Mouse (Mus musculus): ENCODE measurements around the gene Cdc14a. TPM values are rescaled to one million over a fixed set of nuclear protein-coding genes. Genes with fewer than 3 reads are reported as not detected.

Cdc14a gene
- total and polyA plus RNA-seq, 2 experiments from 2014 or later, result 3.1 to 4.1 TPM

GRCm38 (mm10) chr3:116319696-116320095, 104.1 kb downstream of the Cdc14a start:
- H3K9me3 ChIP-seq (ENCODE audit: low read length), result no peaks in the 10 kb centered on the region
- H3K4me2 ChIP-seq (ENCODE audit: low read depth), result no peak overlapping the region
- no peaks in the 10 kb centered on the region for H3K4me1 ChIP-seq (ENCODE audit: insufficient read depth)
- DNase-seq (no peak), ATAC-seq (no peak)
- WGBS, result 93% methylated on average over 5 of the region's 5 CpGs
- no peaks in the 10 kb centered on the region for H3K36me3 ChIP-seq (ENCODE audit: insufficient read depth)
- H3K4me3 ChIP-seq (ENCODE audit: low read depth, low read length), result no peak overlapping the region
- no peaks in the 10 kb centered on the region for H3K27me3 ChIP-seq (ENCODE audit: insufficient read depth, low read length)
- no peak overlapping the region for H3K27ac ChIP-seq (ENCODE audit: low read depth, low read length)
- TF ChIP-seq CTCF (IDR thresholded peaks at IDR 0.05; ENCODE audit: low read depth), result no peak
- H3K9ac ChIP-seq, result no peak overlapping the region

- 39% methylated on average over 4 of the region's 4 CpGs for WGBS
- H3K4me1 ChIP-seq (ENCODE audit: insufficient read depth), result no peaks in the 10 kb centered on the region
- no peaks in the 10 kb centered on the region for H3K27me3 ChIP-seq (ENCODE audit: insufficient read depth, low read length)
- ATAC-seq (no peak), DNase-seq (no peak)
- TF ChIP-seq CTCF (IDR thresholded peaks at IDR 0.05; ENCODE audit: low read depth), result no peak
- H3K4me3 ChIP-seq (ENCODE audit: low read depth, low read length), result no peak overlapping the region
- no peaks in the 10 kb centered on the region for H3K9me3 ChIP-seq (ENCODE audit: low read length)
- H3K4me2 ChIP-seq (ENCODE audit: low read depth), result no peak overlapping the region
- H3K9ac ChIP-seq, result no peak overlapping the region
- no peaks in the 10 kb centered on the region for H3K36me3 ChIP-seq (ENCODE audit: insufficient read depth)
- no peak overlapping the region for H3K27ac ChIP-seq (ENCODE audit: low read depth, low read length)
Measured at GRCm38 (mm10) chr3:116311838-116312237, 112.0 kb downstream of the Cdc14a start.

- Histone ChIP-seq H3K4me3 (ENCODE audit: low read depth, low read length) (no peak overlapping the region), H3K36me3 (ENCODE audit: insufficient read depth) (no peaks in the 10 kb centered on the region), H3K9me3 (ENCODE audit: low read length) (no peaks in the 10 kb centered on the region), H3K4me1 (ENCODE audit: insufficient read depth) (no peaks in the 10 kb centered on the region), H3K4me2 (ENCODE audit: low read depth) (no peak overlapping the region), H3K27me3 (ENCODE audit: insufficient read depth, low read length) (no peaks in the 10 kb centered on the region), H3K9ac (no peak overlapping the region), H3K27ac (ENCODE audit: low read depth, low read length) (no peak overlapping the region)
- DNase-seq (no peak), ATAC-seq (no peak)
- TF ChIP-seq CTCF (IDR thresholded peaks at IDR 0.05; ENCODE audit: low read depth), result no peak
- WGBS, result 96% methylated on average over 2 of the region's 2 CpGs
Measured at GRCm38 (mm10) chr3:116311173-116311572, 112.7 kb downstream of the Cdc14a start.

- no peak for TF ChIP-seq CTCF (IDR thresholded peaks at IDR 0.05; ENCODE audit: low read depth)
- WGBS, result 95% methylated on average over 4 of the region's 4 CpGs
- Histone ChIP-seq H3K4me3 (ENCODE audit: low read depth, low read length) (no peak overlapping the region), H3K9me3 (ENCODE audit: low read length) (no peaks in the 10 kb centered on the region), H3K27me3 (ENCODE audit: insufficient read depth, low read length) (no peaks in the 10 kb centered on the region), H3K4me2 (ENCODE audit: low read depth) (no peak overlapping the region), H3K27ac (ENCODE audit: low read depth, low read length) (peak overlapping the region; percentile 66), H3K9ac (no peak overlapping the region), H3K4me1 (ENCODE audit: insufficient read depth) (no peaks in the 10 kb centered on the region), H3K36me3 (ENCODE audit: insufficient read depth) (no peaks in the 10 kb centered on the region)
- ATAC-seq (no peak), DNase-seq (no peak)
Measured at GRCm38 (mm10) chr3:116310672-116311071, 113.2 kb downstream of the Cdc14a start.

GRCm38 (mm10) chr3:116310033-116310432, 113.8 kb downstream of the Cdc14a start:
- WGBS, result 81% methylated on average over 10 of the region's 10 CpGs
- no peaks in the 10 kb centered on the region for H3K27me3 ChIP-seq (ENCODE audit: insufficient read depth, low read length)
- no peak for TF ChIP-seq CTCF (IDR thresholded peaks at IDR 0.05; ENCODE audit: low read depth)
- no peak overlapping the region for H3K9ac ChIP-seq
- no peak overlapping the region for H3K4me2 ChIP-seq (ENCODE audit: low read depth)
- H3K9me3 ChIP-seq (ENCODE audit: low read length), result no peaks in the 10 kb centered on the region
- DNase-seq, result peak; percentile 37
- H3K27ac ChIP-seq (ENCODE audit: low read depth, low read length), result peak overlapping the region; percentile 66
- peak; percentile 77; the same call in 1 of the 2 replicates for ATAC-seq
- no peaks in the 10 kb centered on the region for H3K36me3 ChIP-seq (ENCODE audit: insufficient read depth)
- H3K4me1 ChIP-seq (ENCODE audit: insufficient read depth), result no peaks in the 10 kb centered on the region
- no peak overlapping the region for H3K4me3 ChIP-seq (ENCODE audit: low read depth, low read length)

GRCm38 (mm10) chr3:116304800-116305753, 118.8 kb downstream of the Cdc14a start:
- DNase-seq, result peak; percentile 39

GRCm38 (mm10) chr3:116302581-116302980, 121.3 kb downstream of the Cdc14a start:
- H3K4me3 ChIP-seq (ENCODE audit: low read depth, low read length), result no peak overlapping the region
- 98% methylated on average over 7 of the region's 7 CpGs for WGBS
- TF ChIP-seq CTCF (IDR thresholded peaks at IDR 0.05; ENCODE audit: low read depth), result no peak
- ATAC-seq, result no peak
- H3K4me1 ChIP-seq (ENCODE audit: insufficient read depth), result no peaks in the 10 kb centered on the region
- H3K9me3 ChIP-seq (ENCODE audit: low read length), result no peaks in the 10 kb centered on the region
- H3K36me3 ChIP-seq (ENCODE audit: insufficient read depth), result no peaks in the 10 kb centered on the region
- no peaks in the 10 kb centered on the region for H3K27me3 ChIP-seq (ENCODE audit: insufficient read depth, low read length)
- no peak for DNase-seq
- H3K27ac ChIP-seq (ENCODE audit: low read depth, low read length), result no peak overlapping the region
- no peak overlapping the region for H3K4me2 ChIP-seq (ENCODE audit: low read depth)
- H3K9ac ChIP-seq, result no peak overlapping the region

More at GRCm38 (mm10) chr3:116304800-116305753, 118.8 kb downstream of the Cdc14a start:
- WGBS, result 38% methylated on average over 18 of the region's 18 CpGs
- no peak overlapping the region for H3K4me3 ChIP-seq (ENCODE audit: low read depth, low read length)
- H3K9ac ChIP-seq, result no peak overlapping the region
- no peaks in the 10 kb centered on the region for H3K9me3 ChIP-seq (ENCODE audit: low read length)
- no peaks in the 10 kb centered on the region for H3K4me1 ChIP-seq (ENCODE audit: insufficient read depth)
- H3K36me3 ChIP-seq (ENCODE audit: insufficient read depth), result no peaks in the 10 kb centered on the region
- TF ChIP-seq CTCF (IDR thresholded peaks at IDR 0.05; ENCODE audit: low read depth), result peak; percentile 33; the same call in 1 of the 2 replicates
- H3K27me3 ChIP-seq (ENCODE audit: insufficient read depth, low read length), result no peaks in the 10 kb centered on the region
- H3K27ac ChIP-seq (ENCODE audit: low read depth, low read length), result no peak overlapping the region
- ATAC-seq, result peak; percentile 82
- no peak overlapping the region for H3K4me2 ChIP-seq (ENCODE audit: low read depth)

All from forebrain, postnatal 0 days (tissue).